Comparison of ENCODE assay signal across 7 mouse cellular contexts in the genomic region with DNA sequence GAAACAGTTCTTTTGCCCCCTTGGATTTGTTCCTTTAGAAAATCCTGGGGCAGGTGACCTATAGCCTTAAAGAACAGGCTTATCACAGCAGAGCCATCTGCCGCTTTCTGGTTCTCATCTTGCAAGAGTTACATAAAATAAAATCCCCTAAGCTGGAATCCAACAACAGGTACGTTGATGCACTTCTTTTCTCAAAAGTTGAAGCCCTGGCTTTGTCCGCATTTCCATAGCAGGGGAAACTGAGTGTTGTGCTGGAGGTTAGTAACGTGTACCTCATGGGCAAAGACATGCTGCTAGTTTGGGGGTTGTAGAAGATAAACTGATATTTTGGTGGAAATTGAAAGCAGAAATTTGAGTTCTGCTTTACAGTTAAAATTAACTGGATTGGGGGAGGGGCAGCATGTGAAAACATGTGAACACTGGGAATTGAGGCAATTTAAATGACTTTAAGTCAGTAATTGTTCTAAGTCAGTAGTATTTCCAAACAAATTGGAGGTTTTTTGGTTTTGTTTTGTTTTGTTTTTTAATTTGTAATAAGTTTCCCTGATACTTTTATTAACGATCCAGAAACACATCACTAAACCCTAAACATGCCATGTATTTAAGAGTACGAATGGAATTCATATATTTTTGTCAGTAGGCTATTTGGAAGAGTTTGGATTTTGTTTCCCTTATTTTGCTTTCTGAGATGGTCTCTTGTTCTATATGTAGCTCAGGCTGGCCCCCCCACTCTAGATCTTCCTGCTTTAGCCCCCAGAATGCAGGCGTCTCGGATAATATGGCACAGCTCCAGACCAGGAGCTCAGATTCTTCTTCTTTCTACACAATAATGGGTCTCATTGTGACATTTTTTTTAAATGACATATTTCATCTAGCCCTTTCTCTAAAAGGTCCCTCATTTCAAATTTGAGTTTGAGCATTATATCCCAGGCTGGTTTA. TPM values are rescaled to one million over a fixed set of nuclear protein-coding genes. Genes with fewer than 3 reads are reported as not detected.
DNase-seq lines count a peak whose midpoint lies in the region; ATAC-seq and TF ChIP-seq lines count a peak whose summit lies in the region.

No protein-coding gene starts in this region.

- no peak for DNase-seq in layer of hippocampus, adult 2 months (ENCODE audit: low spot score in 2 of 2)
- no peak for DNase-seq in layer of hippocampus, adult 9-11 months
- DNase-seq in MN1 (ENCODE audit: low spot score), result peak; percentile 23
- no peak for DNase-seq in liver, postnatal 0 days
- DNase-seq in embryo, embryonic 11 days, result no peak
- DNase-seq in layer of hippocampus, adult 9-10 months (ENCODE audit: low spot score), result no peak

- H3K27ac ChIP-seq in layer of hippocampus, adult 2 months, result peak overlapping the region; percentile 58
- H3K27ac ChIP-seq in forebrain, embryonic 13.5 days, result no peak overlapping the region; the same call in 1 of the 2 replicates
- H3K27ac ChIP-seq in liver, postnatal 0 days (ENCODE audit: low read depth), result peak overlapping the region; percentile 53

- no peak for TF ChIP-seq CTCF in layer of hippocampus, adult 2 months (conservative IDR thresholded peaks at IDR 0.05)
- TF ChIP-seq CTCF in liver, postnatal 0 days (IDR thresholded peaks at IDR 0.05; ENCODE audit: low read depth), result no peak

- H3K4me2 ChIP-seq in forebrain, embryonic 13.5 days, result peak overlapping the region; percentile 90
- H3K4me2 ChIP-seq in liver, postnatal 0 days (ENCODE audit: low read depth, low read length), result peak overlapping the region; percentile 70

- ATAC-seq in forebrain, embryonic 13.5 days, result no peak
- no peak for ATAC-seq in liver, postnatal 0 days

- H3K9ac ChIP-seq in forebrain, embryonic 13.5 days, result peak overlapping the region; percentile 70
- peak overlapping the region; percentile 58 for H3K9ac ChIP-seq in liver, postnatal 0 days (replicated peaks)

- WGBS in forebrain, embryonic 13.5 days, result 47% methylated on average over 8 of the region's 8 CpGs
- 64% methylated on average over 8 of the region's 8 CpGs for WGBS in liver, postnatal 0 days (ENCODE audit: insufficient replicate concordance)

- no peaks in the 10 kb centered on the region for H3K27me3 ChIP-seq in forebrain, embryonic 13.5 days
- H3K27me3 ChIP-seq in liver, postnatal 0 days (ENCODE audit: insufficient read depth, low read length), result no peaks in the 10 kb centered on the region

- H3K4me1 ChIP-seq in forebrain, embryonic 13.5 days, result peaks cover 58% of the 10 kb centered on the region
- H3K4me1 ChIP-seq in liver, postnatal 0 days (ENCODE audit: insufficient read depth), result peaks cover 20% of the 10 kb centered on the region

- no peaks in the 10 kb centered on the region for H3K9me3 ChIP-seq in forebrain, embryonic 13.5 days (replicated peaks)
- H3K9me3 ChIP-seq in liver, postnatal 0 days (ENCODE audit: low read length), result no peaks in the 10 kb centered on the region

- TF ChIP-seq EP300 in liver, postnatal 0 days (IDR thresholded peaks at IDR 0.05; ENCODE audit: low read depth), result no peak

- peak overlapping the region; percentile 57 for H3K4me3 ChIP-seq in layer of hippocampus, adult 2 months
- H3K4me3 ChIP-seq in forebrain, embryonic 13.5 days, result peak overlapping the region; percentile 59
- H3K4me3 ChIP-seq in liver, postnatal 0 days (ENCODE audit: low read depth, low read length), result peak overlapping the region; percentile 52

- H3K36me3 ChIP-seq in forebrain, embryonic 13.5 days (ENCODE audit: poor library complexity, severe bottlenecking), result peaks cover 33% of the 10 kb centered on the region
- peaks cover 38% of the 10 kb centered on the region for H3K36me3 ChIP-seq in liver, postnatal 0 days (replicated peaks; ENCODE audit: insufficient read depth, low read length)

RNA-seq across cellular contexts. Expression of a gene that starts 3.4 kb away (rescaled TPM):
- 10 to 100 TPM; 42.6 to 58.0 TPM for total RNA-seq in layer of hippocampus, adult 2 months (2021)
- 52.9 and 55.0 TPM in 2 replicates for polyA plus RNA-seq in forebrain, embryonic 13.5 days (2015; fragmentation: Nextera tagmentation; extraction: Ambion mirVana)
- polyA plus RNA-seq in liver, postnatal 0 days (2015; fragmentation: Nextera tagmentation; extraction: Ambion mirVana), result 30.4 and 37.3 TPM in 2 replicates
